Mouse (Mus musculus): ENCODE measurements around the gene Parp14. TPM values are rescaled to one million over a fixed set of nuclear protein-coding genes. Genes with fewer than 3 reads are reported as not detected.

The Parp14 gene
- total RNA-seq, 1 experiment from 2014 or later, result 50.3 TPM

- ATAC-seq (replicated peaks; ENCODE audit: insufficient number of reproducible peaks, low FRiP score, low TSS enrichment, poor library complexity, severe bottlenecking), result peak; percentile 69
Measured at GRCm38 (mm10) chr16:35874416-35874815, 3.1 kb upstream of the Parp14 start.

GRCm38 (mm10) chr16:35872410-35873006 is 1.2 kb upstream of the Parp14 start:
- no peak for ATAC-seq (replicated peaks; ENCODE audit: insufficient number of reproducible peaks, low FRiP score, low TSS enrichment, poor library complexity, severe bottlenecking)

- 0 out of 2 replicates have a peak, but pooled peaks have one; percentile 2 for ATAC-seq (replicated peaks; ENCODE audit: insufficient number of reproducible peaks, low FRiP score, low TSS enrichment, poor library complexity, severe bottlenecking)
Measured at GRCm38 (mm10) chr16:35871898-35872297, 554 bp upstream of the Parp14 start.

- no peak for ATAC-seq (replicated peaks; ENCODE audit: insufficient number of reproducible peaks, low FRiP score, low TSS enrichment, poor library complexity, severe bottlenecking)
Measured at GRCm38 (mm10) chr16:35870581-35871047, 730 bp downstream of the Parp14 start.

GRCm38 (mm10) chr16:35869656-35870055 is 1.7 kb downstream of the Parp14 start:
- ATAC-seq (replicated peaks; ENCODE audit: insufficient number of reproducible peaks, low FRiP score, low TSS enrichment, poor library complexity, severe bottlenecking), result no peak

GRCm38 (mm10) chr16:35869126-35869525 is 2.2 kb downstream of the Parp14 start:
- peak; percentile 36; the same call in 1 of the 2 replicates for ATAC-seq (replicated peaks; ENCODE audit: insufficient number of reproducible peaks, low FRiP score, low TSS enrichment, poor library complexity, severe bottlenecking)

- ATAC-seq (replicated peaks; ENCODE audit: insufficient number of reproducible peaks, low FRiP score, low TSS enrichment, poor library complexity, severe bottlenecking), result no peak
Measured at GRCm38 (mm10) chr16:35867726-35868125, 3.6 kb downstream of the Parp14 start.

GRCm38 (mm10) chr16:35862057-35862456 is 9.3 kb downstream of the Parp14 start:
- ATAC-seq (replicated peaks; ENCODE audit: insufficient number of reproducible peaks, low FRiP score, low TSS enrichment, poor library complexity, severe bottlenecking), result no peak

GRCm38 (mm10) chr16:35860236-35860635 is 11.1 kb downstream of the Parp14 start:
- no peak for ATAC-seq (replicated peaks; ENCODE audit: insufficient number of reproducible peaks, low FRiP score, low TSS enrichment, poor library complexity, severe bottlenecking)

- no peak for ATAC-seq (replicated peaks; ENCODE audit: insufficient number of reproducible peaks, low FRiP score, low TSS enrichment, poor library complexity, severe bottlenecking)
Measured at GRCm38 (mm10) chr16:35856766-35857165, 14.6 kb downstream of the Parp14 start.

GRCm38 (mm10) chr16:35855846-35856245 is 15.5 kb downstream of the Parp14 start:
- ATAC-seq (replicated peaks; ENCODE audit: insufficient number of reproducible peaks, low FRiP score, low TSS enrichment, poor library complexity, severe bottlenecking), result no peak

GRCm38 (mm10) chr16:35847138-35847537 is 24.2 kb downstream of the Parp14 start:
- ATAC-seq (replicated peaks; ENCODE audit: insufficient number of reproducible peaks, low FRiP score, low TSS enrichment, poor library complexity, severe bottlenecking), result no peak

GRCm38 (mm10) chr16:35839680-35840079 is 31.7 kb downstream of the Parp14 start:
- 0 out of 2 replicates have a peak, but pooled peaks have one; percentile 35 for ATAC-seq (replicated peaks; ENCODE audit: insufficient number of reproducible peaks, low FRiP score, low TSS enrichment, poor library complexity, severe bottlenecking)

- ATAC-seq (replicated peaks; ENCODE audit: insufficient number of reproducible peaks, low FRiP score, low TSS enrichment, poor library complexity, severe bottlenecking), result no peak
Measured at GRCm38 (mm10) chr16:35834653-35835052, 36.7 kb downstream of the Parp14 start.

- no peak for ATAC-seq (replicated peaks; ENCODE audit: insufficient number of reproducible peaks, low FRiP score, low TSS enrichment, poor library complexity, severe bottlenecking)
Measured at GRCm38 (mm10) chr16:35832926-35833325, 38.4 kb downstream of the Parp14 start.

- ATAC-seq (replicated peaks; ENCODE audit: insufficient number of reproducible peaks, low FRiP score, low TSS enrichment, poor library complexity, severe bottlenecking), result no peak
Measured at GRCm38 (mm10) chr16:35829999-35830398, 41.3 kb downstream of the Parp14 start.

- ATAC-seq (replicated peaks; ENCODE audit: insufficient number of reproducible peaks, low FRiP score, low TSS enrichment, poor library complexity, severe bottlenecking), result peak; percentile 94
Measured at GRCm38 (mm10) chr16:35817255-35818089, 53.9 kb downstream of the Parp14 start.

- ATAC-seq (replicated peaks; ENCODE audit: insufficient number of reproducible peaks, low FRiP score, low TSS enrichment, poor library complexity, severe bottlenecking), result no peak
Measured at GRCm38 (mm10) chr16:35813119-35813518, 58.2 kb downstream of the Parp14 start.

- ATAC-seq (replicated peaks; ENCODE audit: insufficient number of reproducible peaks, low FRiP score, low TSS enrichment, poor library complexity, severe bottlenecking), result no peak
Measured at GRCm38 (mm10) chr16:35808838-35809237, 62.5 kb downstream of the Parp14 start.

- ATAC-seq (replicated peaks; ENCODE audit: insufficient number of reproducible peaks, low FRiP score, low TSS enrichment, poor library complexity, severe bottlenecking), result no peak
Measured at GRCm38 (mm10) chr16:35807663-35807992, 63.7 kb downstream of the Parp14 start.
